Mouse (Mus musculus): ENCODE results near the gene Wdr64. TPM values are rescaled to one million over a fixed set of nuclear protein-coding genes. Genes with fewer than 3 reads are reported as not detected.

Wdr64 gene
- polyA plus RNA-seq (2017; shearing (Covaris generic)) = not detected

GRCm38 (mm10) chr1:175698293-175698692 is at the start of gene Wdr64:
Gene Wdr64 (plus strand): TSS chr1:175698593.

DNA sequence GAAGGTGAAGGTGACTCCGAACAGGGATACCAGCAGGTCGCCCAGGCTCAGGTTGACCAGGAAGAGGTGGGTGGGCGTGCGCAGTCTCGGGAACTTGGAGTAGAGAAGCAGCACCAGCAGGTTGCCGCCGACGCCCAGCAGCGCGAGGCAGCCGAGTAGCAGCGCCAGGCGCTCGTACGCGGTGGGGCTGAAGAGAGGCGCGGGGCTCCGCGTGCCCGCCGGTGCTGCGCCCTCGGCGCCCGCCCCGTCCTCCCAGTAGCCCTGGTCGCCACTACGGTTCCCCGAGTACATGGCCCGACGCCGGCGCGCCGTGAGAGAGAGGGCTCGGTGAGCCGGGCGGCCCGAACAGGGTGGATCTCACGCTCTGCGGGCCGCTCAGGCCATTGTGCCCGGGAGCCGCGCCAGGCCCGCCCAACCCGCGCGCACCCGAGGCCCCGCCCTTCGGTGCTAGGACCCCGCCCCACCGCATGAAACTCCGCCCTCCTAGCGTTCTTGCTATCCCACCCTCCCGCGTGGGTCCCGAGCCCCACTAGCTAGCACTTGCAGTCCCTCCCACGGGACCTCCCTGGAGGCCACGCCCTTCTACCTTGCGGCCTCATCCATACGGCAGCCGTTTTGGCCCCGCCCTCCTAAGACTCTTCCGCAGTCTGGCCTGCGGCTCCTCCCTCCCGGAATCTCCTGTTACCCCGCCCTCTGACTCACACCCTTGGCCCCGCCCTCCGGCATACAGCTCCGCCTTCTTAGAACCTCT is 6.0 kb upstream of the Wdr64 start, which contains the start of the genes Opn3 and Chml:
TSS of gene Opn3 (minus strand) at position 531 of the 751 bp plus-strand sequence.
TSS of gene Chml (minus strand) at position 656 of the 751 bp plus-strand sequence.

Other genes starting within 250 kb of the Wdr64 start
- gene Rgs7, start 206.1 kb upstream of the Wdr64 start, polyA plus RNA-seq (2017; shearing (Covaris generic)) = not detected
- gene Kmo, start 78.2 kb upstream of the Wdr64 start, polyA plus RNA-seq (2017; shearing (Covaris generic)) = not detected
- 30.2 TPM for gene Fh1, start 73.0 kb upstream of the Wdr64 start, polyA plus RNA-seq (2017; shearing (Covaris generic))
- not detected for gene Opn3, start 5.8 kb upstream of the Wdr64 start, polyA plus RNA-seq (2017; shearing (Covaris generic))
- 1.0 TPM for gene Chml, start 5.7 kb upstream of the Wdr64 start, polyA plus RNA-seq (2017; shearing (Covaris generic))
- gene Exo1, start 182.0 kb downstream of the Wdr64 start, polyA plus RNA-seq (2017; shearing (Covaris generic)) = 1.5 TPM
- gene Gm38100, start 221.7 kb downstream of the Wdr64 start, polyA plus RNA-seq (2017; shearing (Covaris generic)) = 0.21 TPM

Measured in effector memory CD4-positive, alpha-beta T cell, adult 5 months (primary cell).